Comparison of ENCODE assay signal across 23 mouse cellular contexts in the genomic region with DNA sequence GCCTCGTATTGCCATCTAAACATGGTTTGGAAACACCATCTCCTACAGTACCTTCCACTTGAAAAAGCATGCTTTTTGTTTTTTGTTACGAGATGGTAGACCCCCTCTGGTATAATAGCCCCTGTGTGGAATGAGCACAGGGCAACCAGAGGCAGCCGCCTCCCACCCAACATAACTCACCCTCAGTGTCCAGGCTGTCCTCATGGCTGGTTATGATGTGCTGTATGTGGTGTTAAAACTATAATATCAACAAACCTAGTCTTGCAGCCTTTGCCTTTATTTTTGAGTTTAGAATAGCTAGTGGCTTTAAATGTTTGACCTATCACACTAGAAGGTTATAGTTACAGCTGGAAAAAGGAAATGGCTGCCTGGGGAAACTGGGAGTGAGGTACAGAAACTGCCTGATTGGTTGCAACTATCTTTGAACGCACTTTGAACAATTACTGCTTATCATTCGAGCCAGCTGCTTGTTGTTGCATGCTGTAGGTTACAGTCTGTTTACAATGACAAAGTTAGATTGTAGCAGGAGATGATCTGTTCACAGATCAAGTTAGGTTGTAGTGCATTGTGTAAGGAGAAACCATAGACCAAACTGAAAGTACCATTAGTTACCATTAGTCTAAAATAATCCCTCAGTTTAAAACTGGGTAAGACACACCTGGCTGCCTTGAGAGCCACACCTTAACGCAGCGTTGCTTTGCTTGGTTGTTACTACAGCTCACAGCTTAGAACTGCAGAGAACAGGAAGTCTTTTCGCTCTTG.
DNase-seq lines count a peak whose midpoint lies in the region; ATAC-seq lines count a peak whose summit lies in the region.
"Had no signal": no experiment of that assay in that cellular context is flagged by ENCODE, and none has a peak within 500 bp of the region (broad histone marks: within the 10 kb centered on the region; RNA-seq: fewer than 3 reads in every experiment).

No protein-coding gene starts in this region.

- DNase-seq in liver (no peak), R1 (ENCODE audit: low read depth, low spot score) (peak; percentile 72)
- peak; percentile 25 for DNase-seq in large intestine, adult 2 months (ENCODE audit: low read depth, low spot score)
- DNase-seq in heart, adult 11 months: no peak
- DNase-seq in adrenal gland, adult 18-20 months (ENCODE audit: low spot score in 2 of 2): no peak
- no peak for DNase-seq in cerebellum, adult 11 months
- DNase-seq: cerebellum, adult 18-20 months; cerebellum, postnatal 14 days; forebrain, postnatal 0 days; gastrocnemius, postnatal 25 days; heart, adult 2 months; kidney, adult 2 months; kidney, postnatal 4 days; thymus, postnatal 25 days had no signal

- H3K4me2 ChIP-seq in liver, embryonic 12.5 days: no peak overlapping the region
- no peak overlapping the region for H3K4me2 ChIP-seq in stomach, embryonic 16.5 days (ENCODE audit: low read depth, low read length)
- H3K4me2 ChIP-seq: embryonic facial prominence, embryonic 12.5 days; hindbrain, embryonic 12.5 days; limb, embryonic 12.5 days; liver, embryonic 15.5 days; midbrain, embryonic 12.5 days; neural tube, embryonic 15.5 days had no signal

- ATAC-seq in liver, embryonic 12.5 days: 0 out of 2 replicates have a peak, but pooled peaks have one; percentile 24
- ATAC-seq in stomach, embryonic 16.5 days (ENCODE audit: insufficient read depth, low FRiP score): no peak
- ATAC-seq: forebrain, postnatal 0 days; lung, postnatal 0 days had no signal

- 61% methylated on average over 8 of the region's 8 CpGs for WGBS in liver, embryonic 12.5 days (ENCODE audit: insufficient replicate concordance)
- 56% methylated on average over 8 of the region's 8 CpGs for WGBS in large intestine, adult 2 months
- 68% methylated on average over 8 of the region's 8 CpGs for WGBS in stomach, embryonic 16.5 days

- H3K4me1 ChIP-seq in liver, embryonic 12.5 days: no peaks in the 10 kb centered on the region
- no peaks in the 10 kb centered on the region for H3K4me1 ChIP-seq in stomach, embryonic 16.5 days (ENCODE audit: control insufficient read depth, insufficient read depth, low read length)
- H3K4me1 ChIP-seq: embryonic facial prominence, embryonic 12.5 days; hindbrain, embryonic 12.5 days; liver, embryonic 15.5 days; midbrain, embryonic 12.5 days; neural tube, embryonic 15.5 days had no signal

- no peaks in the 10 kb centered on the region for H3K9me3 ChIP-seq in liver, embryonic 12.5 days (replicated peaks)
- no peaks in the 10 kb centered on the region for H3K9me3 ChIP-seq in stomach, embryonic 16.5 days (replicated peaks; ENCODE audit: control insufficient read depth, low read length)
- H3K9me3 ChIP-seq: embryonic facial prominence, embryonic 12.5 days; hindbrain, embryonic 12.5 days; limb, embryonic 12.5 days; liver, embryonic 15.5 days; midbrain, embryonic 12.5 days; neural tube, embryonic 15.5 days had no signal

- no peak overlapping the region for H3K4me3 ChIP-seq in liver, embryonic 12.5 days
- no peak overlapping the region for H3K4me3 ChIP-seq in stomach, embryonic 16.5 days (replicated peaks; ENCODE audit: low read length)
- H3K4me3 ChIP-seq: embryonic facial prominence, embryonic 12.5 days; heart, adult 2 months; hindbrain, embryonic 12.5 days; limb, embryonic 12.5 days; liver, embryonic 15.5 days; midbrain, embryonic 12.5 days; neural tube, embryonic 15.5 days had no signal

- H3K36me3 ChIP-seq in liver, embryonic 12.5 days: no peaks in the 10 kb centered on the region
- no peaks in the 10 kb centered on the region for H3K36me3 ChIP-seq in stomach, embryonic 16.5 days (ENCODE audit: control insufficient read depth, insufficient read depth, low read length)
- H3K36me3 ChIP-seq: embryonic facial prominence, embryonic 12.5 days; hindbrain, embryonic 12.5 days; limb, embryonic 12.5 days; liver, embryonic 15.5 days; midbrain, embryonic 12.5 days; neural tube, embryonic 15.5 days had no signal

- no peaks in the 10 kb centered on the region for H3K27me3 ChIP-seq in liver, embryonic 12.5 days (replicated peaks)
- no peaks in the 10 kb centered on the region for H3K27me3 ChIP-seq in stomach, embryonic 16.5 days (ENCODE audit: control insufficient read depth, insufficient read depth, low read length)
- H3K27me3 ChIP-seq: embryonic facial prominence, embryonic 12.5 days; hindbrain, embryonic 12.5 days; limb, embryonic 12.5 days; liver, embryonic 15.5 days; midbrain, embryonic 12.5 days; neural tube, embryonic 15.5 days had no signal

- H3K9ac ChIP-seq in liver, embryonic 12.5 days: no peak overlapping the region
- no peak overlapping the region for H3K9ac ChIP-seq in stomach, embryonic 16.5 days (ENCODE audit: low read length)
- H3K9ac ChIP-seq: embryonic facial prominence, embryonic 12.5 days; forebrain, postnatal 0 days; hindbrain, embryonic 12.5 days; limb, embryonic 12.5 days; liver, embryonic 15.5 days; midbrain, embryonic 12.5 days; neural tube, embryonic 15.5 days had no signal

- H3K27ac ChIP-seq in liver, embryonic 12.5 days: no peak overlapping the region
- peak overlapping the region; percentile 60 for H3K27ac ChIP-seq in stomach, embryonic 16.5 days (ENCODE audit: low read length)
- H3K27ac ChIP-seq: embryonic facial prominence, embryonic 12.5 days; heart, adult 2 months; hindbrain, embryonic 12.5 days; limb, embryonic 12.5 days; liver, embryonic 15.5 days; midbrain, embryonic 12.5 days; neural tube, embryonic 15.5 days had no signal

Comparison
In these comparisons a context has a peak if more than half of its experiments do, and no peak if none do; other contexts are left out.
1. DNase-seq: peak in R1 (single experiment) and large intestine, adult 2 months (single experiment); none in liver (single experiment), heart, adult 11 months (single experiment), adrenal gland, adult 18-20 months (0 of 2) and cerebellum, adult 11 months (single experiment).